Mouse (Mus musculus) embryonic facial prominence, embryonic 12.5 days (tissue): ENCODE measurements around the gene Iqschfp. TPM values are rescaled to one million over a fixed set of nuclear protein-coding genes. Genes with fewer than 3 reads are reported as not detected.
"Not testable (repeated sequence)": the region's sequence is repeated elsewhere in the genome, so short reads cannot be mapped to it uniquely, and the experiment has no call there.

Experiments
- ATAC-seq: fragments of 200-750 bp; cut with Nextera tagmentation; 2 replicates; pipeline ENCODE4 v1.8.0; 2017; ENCODE audit not compliant: insufficient number of reproducible peaks, insufficient read depth, low FRiP score, low TSS enrichment
- H3K27ac ChIP-seq: fragments of 300-500 bp; sonication (generic); 2 replicates; pipeline ENCODE4 v1.5.1; 2016; ENCODE audit warnings: mild to moderate bottlenecking
- H3K27me3 ChIP-seq: fragments of 300-500 bp; sonication (generic); 2 replicates; pipeline ENCODE4 v1.6.1; 2016; ENCODE audit warnings: mild to moderate bottlenecking, moderate library complexity
- H3K36me3 ChIP-seq: fragments of 300-500 bp; sonication (generic); 2 replicates; pipeline ENCODE4 v1.6.1; 2016; ENCODE audit warnings: mild to moderate bottlenecking
- H3K4me1 ChIP-seq: fragments of 300-500 bp; sonication (generic); 2 replicates; pipeline ENCODE4 v1.6.1; 2016
- H3K4me2 ChIP-seq: fragments of 300-500 bp; sonication (generic); replicated peaks from 2 replicates; pipeline ENCODE4 v1.6.1; 2016; ENCODE audit warnings: mild to moderate bottlenecking, moderate library complexity
- H3K4me3 ChIP-seq: fragments of 300-500 bp; sonication (generic); 2 replicates; pipeline ENCODE4 v1.5.1; 2016; ENCODE audit warnings: mild to moderate bottlenecking
- H3K9ac ChIP-seq: fragments of 300-500 bp; sonication (generic); 2 replicates; pipeline ENCODE4 v1.6.1; 2016; ENCODE audit warnings: mild to moderate bottlenecking, moderate library complexity
- H3K9me3 ChIP-seq: fragments of 300-500 bp; sonication (generic); 2 replicates; pipeline ENCODE4 v1.6.1; 2016; ENCODE audit warnings: mild to moderate bottlenecking, moderate library complexity
- WGBS: fragments of 180-500 bp; shearing (Covaris S2); methylation state at CpG from one replicate; pipeline ENCODE4 v1.1.7; 2016; 5-methylcytosine and 5-hydroxymethylcytosine counted together
- polyA plus RNA-seq: library from polyadenylated mRNA; unstranded; fragments of >200 nt; fragmentation: Nextera tagmentation; extraction: Ambion mirVana; gene quantifications from 2 replicates; pipeline ENCODE4 v1.2.1, GENCODE M21; 2016

Iqschfp gene
- polyA plus RNA-seq, 1 experiment from 2014 or later, result 0.13 TPM

GRCm38 (mm10) chr3:68096724-68097431, 204.8 kb downstream of the Iqschfp start:
- no peaks in the 10 kb centered on the region for H3K36me3 ChIP-seq
- no peaks in the 10 kb centered on the region for H3K27me3 ChIP-seq
- H3K4me2 ChIP-seq, result no peak overlapping the region
- H3K9ac ChIP-seq, result no peak overlapping the region
- no peak for ATAC-seq
- H3K4me1 ChIP-seq, result no peaks in the 10 kb centered on the region
- H3K9me3 ChIP-seq, result no peaks in the 10 kb centered on the region
- no peak overlapping the region for H3K27ac ChIP-seq
- no peak overlapping the region for H3K4me3 ChIP-seq
- 75% methylated on average over 4 of the region's 4 CpGs for WGBS

DNA sequence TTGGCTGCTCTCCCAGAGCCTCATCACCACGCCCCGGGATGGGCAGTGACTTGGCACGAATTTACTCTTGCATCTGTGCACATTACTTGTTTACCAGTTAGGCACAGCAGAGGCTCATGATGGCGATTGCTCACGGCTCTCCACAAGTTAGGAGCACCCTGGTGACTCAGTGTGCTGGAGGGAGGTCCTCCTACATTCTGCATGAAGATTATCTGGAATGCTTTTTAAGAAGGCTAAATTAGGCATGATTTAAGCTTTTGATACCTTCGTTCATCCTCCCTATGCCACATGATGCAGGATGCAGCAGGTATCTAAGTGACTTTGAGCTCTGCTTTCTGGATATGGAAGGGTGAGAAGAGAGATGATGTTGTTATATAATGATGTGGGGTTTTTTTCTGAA, 207.5 kb downstream of the Iqschfp start:
- H3K27me3 ChIP-seq, H3K4me2 ChIP-seq, H3K4me1 ChIP-seq, ATAC-seq, H3K9me3 ChIP-seq, H3K9ac ChIP-seq, H3K36me3 ChIP-seq, H3K27ac ChIP-seq, H3K4me3 ChIP-seq: not testable (repeated sequence)
- 89% methylated on average over 6 of the region's 6 CpGs for WGBS

DNA sequence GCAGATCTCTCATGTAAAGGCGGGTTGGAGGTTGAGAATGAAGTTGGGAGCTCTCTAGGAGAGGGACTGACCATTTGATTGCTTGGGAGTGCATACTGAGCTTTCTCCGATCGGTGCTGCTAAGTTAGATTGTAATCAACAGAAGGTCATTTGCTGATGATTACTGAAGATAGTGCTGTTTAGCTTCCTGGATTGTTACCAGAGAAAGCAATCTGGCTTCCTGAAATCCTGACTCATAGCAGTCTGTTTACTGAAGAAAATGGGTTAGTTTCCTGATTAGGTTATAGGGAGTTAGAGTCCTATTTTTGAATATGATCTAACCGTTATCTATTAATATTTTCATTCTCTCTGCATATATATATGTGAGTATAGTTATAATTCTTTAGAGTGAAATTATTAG, 209.3 kb downstream of the Iqschfp start:
- ATAC-seq, result no peak
- H3K4me3 ChIP-seq, result no peak overlapping the region
- no peaks in the 10 kb centered on the region for H3K4me1 ChIP-seq
- no peaks in the 10 kb centered on the region for H3K36me3 ChIP-seq
- H3K9ac ChIP-seq, result no peak overlapping the region
- 70% methylated on average over 4 of the region's 4 CpGs for WGBS
- H3K4me2 ChIP-seq, result no peak overlapping the region
- H3K27ac ChIP-seq, result no peak overlapping the region
- H3K27me3 ChIP-seq, result no peaks in the 10 kb centered on the region
- H3K9me3 ChIP-seq, result no peaks in the 10 kb centered on the region

DNA sequence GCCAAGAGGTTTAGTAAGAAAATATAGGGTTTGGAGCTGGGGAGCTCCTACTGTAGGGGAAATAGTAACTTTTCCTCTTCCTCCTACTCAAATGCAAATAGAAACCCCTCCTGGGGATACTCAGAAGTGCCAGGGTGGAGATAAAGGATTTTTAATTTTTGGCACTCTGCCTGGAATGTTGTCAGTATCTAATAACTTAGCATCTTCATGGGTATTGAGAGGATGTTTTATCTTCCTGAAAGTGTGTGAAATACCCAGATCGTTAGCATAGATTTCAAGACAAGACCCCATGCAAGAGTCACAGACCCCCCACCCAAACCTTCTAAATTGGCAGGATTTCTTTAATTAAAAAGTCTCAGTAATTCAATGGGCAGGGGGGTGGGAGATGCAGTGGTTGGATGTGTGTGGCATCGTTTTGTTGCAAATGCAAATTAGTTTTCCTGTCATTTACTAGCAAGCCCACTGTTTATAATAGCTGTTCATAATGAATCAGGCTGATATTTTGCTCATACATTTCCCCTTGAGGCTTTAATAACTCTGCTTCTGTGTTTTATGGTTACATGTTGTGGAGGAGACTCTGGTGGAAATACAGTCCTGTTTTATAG, 213.2 kb downstream of the Iqschfp start:
- no peak for ATAC-seq
- no peak overlapping the region for H3K27ac ChIP-seq
- H3K9me3 ChIP-seq, result no peaks in the 10 kb centered on the region
- H3K4me3 ChIP-seq, result no peak overlapping the region
- H3K4me2 ChIP-seq, result no peak overlapping the region
- no peaks in the 10 kb centered on the region for H3K36me3 ChIP-seq
- H3K4me1 ChIP-seq, result no peaks in the 10 kb centered on the region
- 79% methylated on average over 2 of the region's 2 CpGs for WGBS
- H3K9ac ChIP-seq, result no peak overlapping the region
- H3K27me3 ChIP-seq, result no peaks in the 10 kb centered on the region

GRCm38 (mm10) chr3:68121338-68121737, 229.3 kb downstream of the Iqschfp start:
- Histone ChIP-seq H3K9ac (no peak overlapping the region), H3K27ac (no peak overlapping the region), H3K27me3 (no peaks in the 10 kb centered on the region), H3K36me3 (no peaks in the 10 kb centered on the region), H3K9me3 (no peaks in the 10 kb centered on the region), H3K4me3 (no peak overlapping the region), H3K4me1 (no peaks in the 10 kb centered on the region), H3K4me2 (no peak overlapping the region)
- no peak for ATAC-seq
- WGBS, result 71% methylated on average over 5 of the region's 5 CpGs

GRCm38 (mm10) chr3:68126284-68126856, 234.3 kb downstream of the Iqschfp start:
- H3K9me3 ChIP-seq, result no peaks in the 10 kb centered on the region

GRCm38 (mm10) chr3:68130386-68130785, 238.4 kb downstream of the Iqschfp start:
- WGBS, result 58% methylated on average over 1 of the region's 1 CpGs
- H3K4me3 ChIP-seq, result no peak overlapping the region
- no peaks in the 10 kb centered on the region for H3K36me3 ChIP-seq
- H3K4me2 ChIP-seq, result no peak overlapping the region
- H3K4me1 ChIP-seq, result no peaks in the 10 kb centered on the region
- no peak overlapping the region for H3K27ac ChIP-seq
- H3K9me3 ChIP-seq, result no peaks in the 10 kb centered on the region
- H3K9ac ChIP-seq, result no peak overlapping the region
- no peaks in the 10 kb centered on the region for H3K27me3 ChIP-seq
- ATAC-seq, result no peak

More at GRCm38 (mm10) chr3:68126284-68126856, 234.3 kb downstream of the Iqschfp start:
- 76% methylated on average over 6 of the region's 6 CpGs for whole genome bisulfite sequencing
- H3K27ac ChIP-seq, result no peak overlapping the region
- H3K4me2 ChIP-seq, result no peak overlapping the region
- no peak overlapping the region for H3K9ac ChIP-seq
- H3K36me3 ChIP-seq, result no peaks in the 10 kb centered on the region
- ATAC-seq, result no peak
- H3K4me1 ChIP-seq, result no peaks in the 10 kb centered on the region
- no peak overlapping the region for H3K4me3 ChIP-seq
- no peaks in the 10 kb centered on the region for H3K27me3 ChIP-seq

GRCm38 (mm10) chr3:68138833-68139627, 247.0 kb downstream of the Iqschfp start:
- Histone ChIP-seq H3K4me2 (no peak overlapping the region), H3K4me1 (no peaks in the 10 kb centered on the region), H3K27ac (no peak overlapping the region), H3K9ac (no peak overlapping the region), H3K9me3 (no peaks in the 10 kb centered on the region), H3K27me3 (no peaks in the 10 kb centered on the region), H3K4me3 (no peak overlapping the region), H3K36me3 (no peaks in the 10 kb centered on the region)
- 52% methylated on average over 5 of the region's 5 CpGs for WGBS
- ATAC-seq, result no peak

DNA sequence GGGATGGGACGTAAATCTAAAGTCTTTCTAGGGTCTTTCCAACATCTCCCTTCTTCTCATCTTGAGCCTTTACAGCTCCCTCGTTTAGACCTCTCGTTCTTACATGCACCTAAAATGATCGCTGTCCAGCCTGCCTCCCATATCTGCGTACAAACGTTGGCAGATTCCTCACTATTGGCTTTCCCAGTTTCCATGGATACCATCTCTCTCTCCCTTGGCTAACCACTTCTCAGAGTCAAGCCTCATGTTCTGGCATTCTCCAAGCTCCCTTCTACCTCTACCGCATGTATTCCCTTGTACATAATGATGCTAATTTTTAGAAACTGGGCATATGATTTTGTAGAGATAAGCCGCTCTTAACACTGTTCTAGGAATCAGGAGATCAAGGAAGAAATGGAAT, 258.7 kb downstream of the Iqschfp start:
- no peaks in the 10 kb centered on the region for H3K4me1 ChIP-seq
- no peak overlapping the region for H3K4me2 ChIP-seq
- no peaks in the 10 kb centered on the region for H3K9me3 ChIP-seq
- no peaks in the 10 kb centered on the region for H3K27me3 ChIP-seq
- WGBS, result 89% methylated on average over 8 of the region's 8 CpGs
- no peak overlapping the region for H3K9ac ChIP-seq
- H3K27ac ChIP-seq, result no peak overlapping the region
- ATAC-seq, result no peak
- H3K4me3 ChIP-seq, result no peak overlapping the region
- no peaks in the 10 kb centered on the region for H3K36me3 ChIP-seq

DNA sequence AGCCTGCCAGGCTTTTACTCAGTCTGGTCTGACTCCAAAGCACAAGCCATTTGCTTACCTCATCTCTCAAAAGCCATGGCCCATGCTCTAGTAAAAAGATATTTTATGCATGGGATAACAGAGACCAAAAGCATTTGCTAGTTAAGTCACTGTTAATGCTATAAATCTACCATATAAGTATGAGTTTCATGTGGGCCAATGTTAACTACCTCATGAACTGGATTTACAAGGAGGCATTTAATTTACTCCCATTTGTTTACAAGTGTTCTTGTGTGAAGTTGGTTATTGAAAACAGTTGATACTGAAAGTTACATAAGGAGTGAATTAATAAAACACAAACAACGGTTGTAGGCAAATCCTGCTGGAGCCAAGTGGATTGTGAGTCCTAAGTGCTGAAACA, 268.1 kb downstream of the Iqschfp start:
- H3K27ac ChIP-seq, result no peak overlapping the region
- 61% methylated on average over 1 of the region's 1 CpGs for WGBS
- no peaks in the 10 kb centered on the region for H3K4me1 ChIP-seq
- H3K27me3 ChIP-seq, result no peaks in the 10 kb centered on the region
- ATAC-seq, result no peak
- H3K4me3 ChIP-seq, result no peak overlapping the region
- H3K9ac ChIP-seq, result no peak overlapping the region
- no peaks in the 10 kb centered on the region for H3K9me3 ChIP-seq
- no peaks in the 10 kb centered on the region for H3K36me3 ChIP-seq
- H3K4me2 ChIP-seq, result no peak overlapping the region

DNA sequence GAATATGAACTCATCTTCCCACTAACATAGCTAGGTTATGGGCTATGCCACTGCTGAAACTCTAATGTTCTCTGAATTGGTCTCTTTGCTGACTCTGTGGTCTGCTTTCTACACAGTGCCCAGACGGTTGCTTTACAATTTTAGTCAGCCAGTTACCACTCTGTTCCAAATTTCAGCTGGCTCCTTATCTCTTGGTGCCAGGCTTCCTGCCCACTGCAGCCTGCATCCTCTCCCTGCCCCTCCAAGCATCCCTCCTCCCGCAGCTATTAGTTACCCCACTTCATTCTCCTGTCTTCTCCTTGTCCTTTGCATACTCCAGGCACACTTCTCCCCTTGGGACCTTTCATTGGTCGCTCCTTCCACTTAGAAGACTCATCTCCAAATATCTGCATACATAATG, 268.7 kb downstream of the Iqschfp start:
- Histone ChIP-seq H3K4me1 (no peaks in the 10 kb centered on the region), H3K4me3 (no peak overlapping the region), H3K36me3 (no peaks in the 10 kb centered on the region), H3K27me3 (no peaks in the 10 kb centered on the region), H3K9ac (no peak overlapping the region), H3K4me2 (no peak overlapping the region), H3K9me3 (no peaks in the 10 kb centered on the region), H3K27ac (no peak overlapping the region)
- WGBS, result 78% methylated on average over 3 of the region's 3 CpGs
- no peak for ATAC-seq

DNA sequence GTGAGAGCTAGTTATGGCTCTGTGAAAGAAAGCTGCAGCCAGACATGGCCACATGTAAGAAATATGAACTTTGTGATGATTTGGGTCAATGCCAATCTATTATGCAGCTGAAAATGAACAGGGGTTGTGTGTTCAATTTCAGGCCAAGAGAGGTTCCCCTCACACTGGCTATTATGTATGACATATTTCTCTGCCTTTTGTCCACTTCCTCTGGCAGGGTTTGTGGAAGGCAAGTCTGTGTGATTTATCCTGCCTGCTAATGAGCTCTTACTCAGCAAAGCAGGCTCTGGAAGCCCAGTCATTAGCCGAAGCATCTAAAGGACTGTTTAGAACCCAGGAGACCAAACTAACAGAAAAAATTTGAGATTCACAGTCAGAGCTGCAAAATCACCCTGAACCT, 286.2 kb downstream of the Iqschfp start:
- ATAC-seq, result no peak

More for the DNA sequence above, 286.2 kb downstream of the Iqschfp start:
- no peak overlapping the region for H3K4me2 ChIP-seq
- H3K9me3 ChIP-seq, result no peaks in the 10 kb centered on the region
- no peak overlapping the region for H3K9ac ChIP-seq
- H3K4me3 ChIP-seq, result no peak overlapping the region
- H3K4me1 ChIP-seq, result no peaks in the 10 kb centered on the region
- H3K27me3 ChIP-seq, result no peaks in the 10 kb centered on the region
- 86% methylated on average over 1 of the region's 1 CpGs for WGBS
- no peak overlapping the region for H3K27ac ChIP-seq
- H3K36me3 ChIP-seq, result no peaks in the 10 kb centered on the region
